ENCODE assay signal across 18 mouse cellular contexts in genomic region chr9:80171241-80171640, GRCm38 (mm10).
"Had no signal": no experiment of that assay in that cellular context is flagged by ENCODE, and none has a peak within 500 bp of the region (broad histone marks: within the 10 kb centered on the region; RNA-seq: fewer than 3 reads in every experiment).

No protein-coding gene starts in this region.

- ATAC-seq: midbrain, embryonic 15.5 days had no signal

- H3K4me3 ChIP-seq: midbrain, embryonic 10.5 days; midbrain, embryonic 13.5 days; midbrain, embryonic 15.5 days; myocyte; neural tube, embryonic 13.5 days; neural tube, embryonic 15.5 days had no signal

- H3K4me2 ChIP-seq: lung, embryonic 14.5 days; midbrain, embryonic 13.5 days; midbrain, embryonic 15.5 days; neural tube, embryonic 13.5 days; neural tube, embryonic 15.5 days had no signal

- H3K9ac ChIP-seq: lung, embryonic 14.5 days; midbrain, embryonic 13.5 days; midbrain, embryonic 15.5 days; neural tube, embryonic 13.5 days; neural tube, embryonic 15.5 days had no signal

- H3K36me3 ChIP-seq: midbrain, embryonic 10.5 days; midbrain, embryonic 13.5 days; midbrain, embryonic 15.5 days; neural tube, embryonic 13.5 days; neural tube, embryonic 15.5 days had no signal

- H3K27ac ChIP-seq: midbrain, embryonic 10.5 days; midbrain, embryonic 13.5 days; midbrain, embryonic 15.5 days; neural tube, embryonic 13.5 days; neural tube, embryonic 15.5 days had no signal

- DNase-seq: lung, adult 18-20 months; lung, embryonic 14.5 days; lung, postnatal 10 days; lung, postnatal 4 days; retina, postnatal 1 day; right cerebral cortex, adult 18-20 months; right cerebral cortex, postnatal 25 days; right cerebral cortex, postnatal 4 days; spleen, adult 18-20 months; thymus, adult 18-20 months; thymus, postnatal 14 days; thymus, postnatal 36 days had no signal

- H3K27me3 ChIP-seq: midbrain, embryonic 13.5 days; midbrain, embryonic 15.5 days; neural tube, embryonic 13.5 days; neural tube, embryonic 15.5 days had no signal

- H3K9me3 ChIP-seq: midbrain, embryonic 10.5 days; midbrain, embryonic 13.5 days; midbrain, embryonic 15.5 days; neural tube, embryonic 13.5 days; neural tube, embryonic 15.5 days had no signal
